Mouse (Mus musculus) embryonic facial prominence, embryonic 11.5 days (tissue): ENCODE measurements around the gene Tsnaxip1. TPM values are rescaled to one million over a fixed set of nuclear protein-coding genes. Genes with fewer than 3 reads are reported as not detected.

ENCODE experiments used
- ATAC-seq: fragments of 200-750 bp; cut with Nextera tagmentation; replicated peaks from 2 replicates; pipeline ENCODE4 v1.8.0; 2017; ENCODE audit warnings: low read depth; ENCODE audit not compliant: insufficient number of reproducible peaks, low FRiP score, low TSS enrichment
- DNase-seq: peaks from one replicate; pipeline ENCODE4 v3.0.0-alpha.2; 2015; ENCODE audit warnings: low spot score
- H3K27ac ChIP-seq: fragments of 300-500 bp; sonication (generic); replicated peaks from 2 replicates; pipeline ENCODE4 v1.5.1; 2014; ENCODE audit warnings: mild to moderate bottlenecking, low read depth, low read length, control low read depth
- H3K27me3 ChIP-seq: fragments of 300-500 bp; sonication (generic); 2 replicates; pipeline ENCODE4 v1.6.1; 2014; ENCODE audit warnings: mild to moderate bottlenecking, low read length, moderate library complexity, mixed read lengths; ENCODE audit not compliant: control insufficient read depth, insufficient read depth
- H3K36me3 ChIP-seq: fragments of 300-500 bp; sonication (generic); replicated peaks from 2 replicates; pipeline ENCODE4 v1.6.1; 2014; ENCODE audit warnings: low read depth, mild to moderate bottlenecking, low read length, moderate library complexity, mixed read lengths; ENCODE audit not compliant: control insufficient read depth, insufficient read depth
- H3K4me1 ChIP-seq: fragments of 300-500 bp; sonication (generic); 2 replicates; pipeline ENCODE4 v1.6.1; 2014; ENCODE audit warnings: low read length, mixed read lengths; ENCODE audit not compliant: control insufficient read depth, insufficient read depth
- H3K4me2 ChIP-seq: fragments of 300-500 bp; sonication (generic); 2 replicates; pipeline ENCODE4 v1.6.1; 2014; ENCODE audit warnings: low read depth, mild to moderate bottlenecking, control low read depth, low read length, moderate library complexity
- H3K4me3 ChIP-seq: fragments of 300-500 bp; sonication (generic); 2 replicates; pipeline ENCODE4 v1.5.1; 2014; ENCODE audit warnings: low read depth, low read length, control low read depth
- H3K9ac ChIP-seq: fragments of 300-500 bp; sonication (generic); replicated peaks from 2 replicates; pipeline ENCODE4 v1.6.1; 2014; ENCODE audit warnings: mild to moderate bottlenecking, control low read depth, low read length
- H3K9me3 ChIP-seq: fragments of 300-500 bp; sonication (generic); replicated peaks from 2 replicates; pipeline ENCODE4 v1.6.1; 2016; ENCODE audit warnings: mild to moderate bottlenecking, low read length, inconsistent platforms, mixed read lengths; ENCODE audit not compliant: control insufficient read depth
- WGBS: fragments of 180-500 bp; shearing (Covaris S2); extraction: QIAGEN DNeasy Blood & Tissue Kit; methylation state at CpG from one replicate; pipeline ENCODE4 v1.1.7; 2014; 5-methylcytosine and 5-hydroxymethylcytosine counted together
- polyA plus RNA-seq: library from polyadenylated mRNA; unstranded; fragments of >200 nt; fragmentation: Nextera tagmentation; extraction: Ambion mirVana; gene quantifications from 2 replicates; pipeline ENCODE4 v1.2.1, GENCODE M21; 2014

The Tsnaxip1 gene
- polyA plus RNA-seq, 1 experiment from 2014 or later: 0.27 TPM

- Histone ChIP-seq H3K27me3 (no peaks in the 10 kb centered on the region), H3K9me3 (no peaks in the 10 kb centered on the region), H3K27ac (no peak overlapping the region), H3K9ac (no peak overlapping the region), H3K4me2 (no peak overlapping the region), H3K36me3 (no peaks in the 10 kb centered on the region), H3K4me3 (no peak overlapping the region), H3K4me1 (no peaks in the 10 kb centered on the region)
- DNase-seq: no peak
- 93% methylated on average over 5 of the region's 5 CpGs for WGBS
- no peak for ATAC-seq
Measured at GRCm38 (mm10) chr8:105807766-105808165, 19.8 kb upstream of the Tsnaxip1 start.

- no peak overlapping the region for H3K4me2 ChIP-seq
- no peak overlapping the region for H3K27ac ChIP-seq
- H3K4me3 ChIP-seq: no peak overlapping the region
- no peaks in the 10 kb centered on the region for H3K9me3 ChIP-seq
- ATAC-seq (no peak), DNase-seq (no peak)
- 95% methylated on average over 2 of the region's 2 CpGs for WGBS
- no peaks in the 10 kb centered on the region for H3K36me3 ChIP-seq
- no peaks in the 10 kb centered on the region for H3K27me3 ChIP-seq
- no peaks in the 10 kb centered on the region for H3K4me1 ChIP-seq
- H3K9ac ChIP-seq: no peak overlapping the region
Measured at GRCm38 (mm10) chr8:105808480-105808879, 19.1 kb upstream of the Tsnaxip1 start.

- DNase-seq (no peak), ATAC-seq (no peak)
- Histone ChIP-seq H3K9ac (no peak overlapping the region), H3K4me1 (no peaks in the 10 kb centered on the region), H3K9me3 (no peaks in the 10 kb centered on the region), H3K27me3 (no peaks in the 10 kb centered on the region), H3K27ac (no peak overlapping the region), H3K4me2 (no peak overlapping the region), H3K4me3 (no peak overlapping the region), H3K36me3 (no peaks in the 10 kb centered on the region)
- 89% methylated on average over 6 of the region's 6 CpGs for WGBS
Measured at GRCm38 (mm10) chr8:105810245-105810786, 17.2 kb upstream of the Tsnaxip1 start.

GRCm38 (mm10) chr8:105811061-105811460, 16.5 kb upstream of the Tsnaxip1 start:
- H3K4me2 ChIP-seq: no peak overlapping the region
- H3K4me3 ChIP-seq: no peak overlapping the region
- DNase-seq: no peak
- H3K4me1 ChIP-seq: no peaks in the 10 kb centered on the region
- H3K9ac ChIP-seq: no peak overlapping the region
- H3K27me3 ChIP-seq: no peaks in the 10 kb centered on the region
- no peaks in the 10 kb centered on the region for H3K36me3 ChIP-seq
- 90% methylated on average over 10 of the region's 10 CpGs for WGBS
- no peak overlapping the region for H3K27ac ChIP-seq
- no peak for ATAC-seq
- H3K9me3 ChIP-seq: no peaks in the 10 kb centered on the region

- no peak overlapping the region for H3K4me2 ChIP-seq
- no peak for DNase-seq
- no peaks in the 10 kb centered on the region for H3K4me1 ChIP-seq
- no peak overlapping the region for H3K9ac ChIP-seq
- no peaks in the 10 kb centered on the region for H3K36me3 ChIP-seq
- no peaks in the 10 kb centered on the region for H3K9me3 ChIP-seq
- no peak for ATAC-seq
- H3K27me3 ChIP-seq: no peaks in the 10 kb centered on the region
- no peak overlapping the region for H3K4me3 ChIP-seq
- H3K27ac ChIP-seq: no peak overlapping the region
- 82% methylated on average over 3 of the region's 3 CpGs for WGBS
Measured at GRCm38 (mm10) chr8:105811543-105811942, 16.0 kb upstream of the Tsnaxip1 start.

GRCm38 (mm10) chr8:105812511-105812910, 15.0 kb upstream of the Tsnaxip1 start:
- ATAC-seq (no peak), DNase-seq (no peak)
- Histone ChIP-seq H3K4me1 (no peaks in the 10 kb centered on the region), H3K4me3 (no peak overlapping the region), H3K36me3 (no peaks in the 10 kb centered on the region), H3K4me2 (no peak overlapping the region), H3K27me3 (no peaks in the 10 kb centered on the region), H3K9ac (no peak overlapping the region), H3K27ac (no peak overlapping the region), H3K9me3 (no peaks in the 10 kb centered on the region)
- WGBS: 93% methylated on average over 5 of the region's 5 CpGs

GRCm38 (mm10) chr8:105813241-105813640, 14.3 kb upstream of the Tsnaxip1 start:
- Histone ChIP-seq H3K9ac (no peak overlapping the region), H3K4me2 (no peak overlapping the region), H3K36me3 (no peaks in the 10 kb centered on the region), H3K4me3 (no peak overlapping the region), H3K27me3 (no peaks in the 10 kb centered on the region), H3K9me3 (no peaks in the 10 kb centered on the region), H3K27ac (no peak overlapping the region), H3K4me1 (no peaks in the 10 kb centered on the region)
- WGBS: 94% methylated on average over 6 of the region's 6 CpGs
- DNase-seq (no peak), ATAC-seq (no peak)

GRCm38 (mm10) chr8:105819659-105820058, 7.9 kb upstream of the Tsnaxip1 start:
- no peak overlapping the region for H3K4me2 ChIP-seq
- H3K9me3 ChIP-seq: no peaks in the 10 kb centered on the region
- H3K9ac ChIP-seq: no peak overlapping the region
- H3K27me3 ChIP-seq: no peaks in the 10 kb centered on the region
- 92% methylated on average over 3 of the region's 3 CpGs for WGBS
- peaks cover 3% of the 10 kb centered on the region for H3K36me3 ChIP-seq
- H3K4me3 ChIP-seq: no peak overlapping the region
- DNase-seq (no peak), ATAC-seq (no peak)
- no peaks in the 10 kb centered on the region for H3K4me1 ChIP-seq
- no peak overlapping the region for H3K27ac ChIP-seq
